In genomic region chr17:66077437-66077850, GRCm38 (mm10) we compare ENCODE assay signal across 8 mouse cellular contexts. TPM values are rescaled to one million over a fixed set of nuclear protein-coding genes. Genes with fewer than 3 reads are reported as not detected.
DNase-seq lines count a peak whose midpoint lies in the region; ATAC-seq and TF ChIP-seq lines count a peak whose summit lies in the region.

No protein-coding gene starts in this region.

- ATAC-seq in hindbrain, embryonic 13.5 days (ENCODE audit: low FRiP score), result peak; percentile 75
- peak; percentile 73 for ATAC-seq in midbrain, embryonic 11.5 days (ENCODE audit: low FRiP score)

- H3K4me1 ChIP-seq in brown adipose tissue, adult 24 weeks (ENCODE audit: control insufficient read depth, insufficient read depth, insufficient read length, low read length), result peaks cover 3% of the 10 kb centered on the region; the same call in 1 of the 2 replicates
- peaks cover 39% of the 10 kb centered on the region for H3K4me1 ChIP-seq in hindbrain, embryonic 13.5 days (replicated peaks)
- peaks cover 12% of the 10 kb centered on the region; the same call in 1 of the 2 replicates for H3K4me1 ChIP-seq in midbrain, embryonic 11.5 days (ENCODE audit: control insufficient read depth, insufficient read depth, low read length)

- WGBS in hindbrain, embryonic 13.5 days, result 1% methylated on average over 23 of the region's 23 CpGs
- under 1% methylated on average over 23 of the region's 23 CpGs for WGBS in midbrain, embryonic 11.5 days

- no peaks in the 10 kb centered on the region for H3K9me3 ChIP-seq in hindbrain, embryonic 13.5 days
- H3K9me3 ChIP-seq in midbrain, embryonic 11.5 days (ENCODE audit: control insufficient read depth, low read length), result no peaks in the 10 kb centered on the region

- no peak for DNase-seq in left cerebral cortex, adult 2 months (ENCODE audit: extremely low spot score in 1 of 2, low spot score in 2 of 2)
- DNase-seq in left cerebral cortex, postnatal 36 days (ENCODE audit: low spot score in 2 of 2), result no peak
- no peak for DNase-seq in midbrain, embryonic 11.5 days (ENCODE audit: low spot score, missing footprints)
- no peak for DNase-seq in cerebellum, adult 11 months
- no peak for DNase-seq in kidney, postnatal 36 days
- DNase-seq in yolk sac, embryonic 10.5 days (ENCODE audit: low spot score), result no peak

- H3K4me2 ChIP-seq in hindbrain, embryonic 13.5 days, result peak overlapping the region; percentile 80
- peak overlapping the region; percentile 84 for H3K4me2 ChIP-seq in midbrain, embryonic 11.5 days

- TF ChIP-seq CTCF in left cerebral cortex, adult 2 months (IDR thresholded peaks at IDR 0.05), result no peak

- H3K27ac ChIP-seq in left cerebral cortex, adult 2 months, result peak overlapping the region; percentile 96
- peak overlapping the region; percentile 33; the same call in 1 of the 2 replicates for H3K27ac ChIP-seq in brown adipose tissue, adult 24 weeks (replicated peaks; ENCODE audit: low read depth, low read length)
- H3K27ac ChIP-seq in hindbrain, embryonic 13.5 days, result peak overlapping the region; percentile 98
- peak overlapping the region; percentile 81 for H3K27ac ChIP-seq in midbrain, embryonic 11.5 days (ENCODE audit: low read depth, low read length)

- intact Hi-C loops in left cerebral cortex, adult 2 months (cut with DNase I), result loop anchor here (1.0 kb wide), 2 partner anchors 12 to 24 kb away; partner anchors contain the start of gene Ndufv2
- intact Hi-C loops in left cerebral cortex, postnatal 36 days (cut with DNase I), result loop anchor here (1.0 kb wide), 1 partner anchor 24 kb away; the partner anchor contains the start of gene Ndufv2

- peaks cover 21% of the 10 kb centered on the region for H3K36me3 ChIP-seq in hindbrain, embryonic 13.5 days
- H3K36me3 ChIP-seq in midbrain, embryonic 11.5 days (ENCODE audit: control insufficient read depth, insufficient read depth, low read length), result no peaks in the 10 kb centered on the region; the same call in 1 of the 2 replicates

- no peaks in the 10 kb centered on the region for H3K27me3 ChIP-seq in hindbrain, embryonic 13.5 days
- no peaks in the 10 kb centered on the region for H3K27me3 ChIP-seq in midbrain, embryonic 11.5 days (ENCODE audit: control insufficient read depth, insufficient read depth, low read length)

- H3K9ac ChIP-seq in hindbrain, embryonic 13.5 days, result peak overlapping the region; percentile 97
- peak overlapping the region; percentile 74 for H3K9ac ChIP-seq in midbrain, embryonic 11.5 days (ENCODE audit: low read length)

- H3K4me3 ChIP-seq in left cerebral cortex, adult 2 months, result peak overlapping the region; percentile 97
- H3K4me3 ChIP-seq in brown adipose tissue, adult 24 weeks (ENCODE audit: insufficient read depth, low read depth, low read length), result peak overlapping the region; percentile 91
- H3K4me3 ChIP-seq in hindbrain, embryonic 13.5 days, result peak overlapping the region; percentile 94
- H3K4me3 ChIP-seq in midbrain, embryonic 11.5 days (ENCODE audit: low read depth, low read length), result peak overlapping the region; percentile 95

RNA-seq across cellular contexts. Expression of gene Ankrd12, which starts 0.6 kb away (rescaled TPM):
- 100 to 1,000 TPM; 276 to 279 TPM for total RNA-seq in left cerebral cortex, adult 2 months (2021)
- total RNA-seq in left cerebral cortex, postnatal 36 days (2021), result 100 to 1,000 TPM; 217 to 219 TPM
- polyA plus RNA-seq in brown adipose tissue, adult 24 weeks (2012; ENCODE audit: insufficient read depth, insufficient read length, missing spikeins), result 10.0 and 10.5 TPM in 2 replicates
- polyA plus RNA-seq in hindbrain, embryonic 13.5 days (2015; fragmentation: Nextera tagmentation; extraction: Ambion mirVana), result 148 and 150 TPM in 2 replicates
- 32.7 and 36.3 TPM in 2 replicates for polyA plus RNA-seq in midbrain, embryonic 11.5 days (2014; fragmentation: Nextera tagmentation; extraction: Ambion mirVana)

RNA-seq across cellular contexts. Expression of gene Ndufv2, which starts 23.9 kb away (rescaled TPM):
- total RNA-seq in left cerebral cortex, adult 2 months (2021), result 100 to 1,000 TPM; 219 to 240 TPM
- total RNA-seq in left cerebral cortex, postnatal 36 days (2021), result 100 to 1,000 TPM; 224 to 227 TPM
- polyA plus RNA-seq in brown adipose tissue, adult 24 weeks (2012; ENCODE audit: insufficient read depth, insufficient read length, missing spikeins), result 2,020 and 2,029 TPM in 2 replicates
- polyA plus RNA-seq in hindbrain, embryonic 13.5 days (2015; fragmentation: Nextera tagmentation; extraction: Ambion mirVana), result 354 and 357 TPM in 2 replicates
- 333 and 347 TPM in 2 replicates for polyA plus RNA-seq in midbrain, embryonic 11.5 days (2014; fragmentation: Nextera tagmentation; extraction: Ambion mirVana)

RNA-seq across cellular contexts. Expression of gene Washc1, which starts 33.9 kb away (rescaled TPM):
- total RNA-seq in left cerebral cortex, adult 2 months (2021), result 10 to 100 TPM; 39.2 to 46.2 TPM
- 10 to 100 TPM; 43.3 to 44.5 TPM for total RNA-seq in left cerebral cortex, postnatal 36 days (2021)
- 12.1 and 15.1 TPM in 2 replicates for polyA plus RNA-seq in brown adipose tissue, adult 24 weeks (2012; ENCODE audit: insufficient read depth, insufficient read length, missing spikeins)
- polyA plus RNA-seq in hindbrain, embryonic 13.5 days (2015; fragmentation: Nextera tagmentation; extraction: Ambion mirVana), result 45.4 and 48.0 TPM in 2 replicates
- polyA plus RNA-seq in midbrain, embryonic 11.5 days (2014; fragmentation: Nextera tagmentation; extraction: Ambion mirVana), result 28.5 and 30.8 TPM in 2 replicates

RNA-seq across cellular contexts. Expression of gene Ddx11, which starts 45.9 kb away (rescaled TPM):
- 1 to 10 TPM in 1 of 2 experiments, under 1 TPM in 1; 0.68 to 1.6 TPM for total RNA-seq in left cerebral cortex, adult 2 months (2021)
- 1 to 10 TPM; 1.2 to 1.9 TPM for total RNA-seq in left cerebral cortex, postnatal 36 days (2021)
- 0.71 TPM in 1 of 2 replicates, not detected in the other for polyA plus RNA-seq in brown adipose tissue, adult 24 weeks (2012; ENCODE audit: insufficient read depth, insufficient read length, missing spikeins)
- 6.2 and 7.5 TPM in 2 replicates for polyA plus RNA-seq in hindbrain, embryonic 13.5 days (2015; fragmentation: Nextera tagmentation; extraction: Ambion mirVana)
- 13.4 and 15.7 TPM in 2 replicates for polyA plus RNA-seq in midbrain, embryonic 11.5 days (2014; fragmentation: Nextera tagmentation; extraction: Ambion mirVana)

Comparison
In these comparisons a context has a peak if more than half of its experiments do, and no peak if none do; other contexts are left out.
1. H3K27ac ChIP-seq: peak in every context shown above with its lines; median percentile 98 in hindbrain, embryonic 13.5 days; 96 in left cerebral cortex, adult 2 months; 81 in midbrain, embryonic 11.5 days; 33 in brown adipose tissue, adult 24 weeks.